Mouse (Mus musculus): ENCODE measurements around the gene Trim3. TPM values are rescaled to one million over a fixed set of nuclear protein-coding genes. Genes with fewer than 3 reads are reported as not detected.

Trim3 gene
- 85.5 and 90.7 TPM in 2 replicates for polyA plus RNA-seq (2014; fragmentation: Nextera tagmentation; extraction: Ambion mirVana)

- H3K9ac ChIP-seq = peak within 1 kb of the TSS; percentile 94
- H3K9me3 ChIP-seq (ENCODE audit: control insufficient read depth, low read length) = no peaks in the 10 kb centered on the region
- under 1% methylated on average over 57 of the region's 71 CpGs for WGBS
- peaks cover 19% of the 10 kb centered on the region for H3K36me3 ChIP-seq (replicated peaks; ENCODE audit: control insufficient read depth, insufficient read depth)
- H3K4me2 ChIP-seq (replicated peaks) = peak within 1 kb of the TSS; percentile 88
- peaks cover 42% of the 10 kb centered on the region for H3K4me1 ChIP-seq (replicated peaks; ENCODE audit: control insufficient read depth, insufficient read depth, low read length)
- peak within 1 kb of the TSS; percentile 97 for H3K4me3 ChIP-seq (replicated peaks; ENCODE audit: low read length)
- ATAC-seq (ENCODE audit: low FRiP score) (peak; percentile 90), DNase-seq (ENCODE audit: low spot score) (peak; percentile 84)
- H3K27me3 ChIP-seq (ENCODE audit: control insufficient read depth, insufficient read depth, low read length) = no peaks in the 10 kb centered on the region
- H3K27ac ChIP-seq = peak within 1 kb of the TSS; percentile 93
Measured at GRCm38 (mm10) chr7:105633127-105633800, at the start of gene Trim3. Gene Trim3, minus strand, starts transcription at chr7:105633571.

- H3K27ac ChIP-seq = no peak within 1 kb of the TSS
- 2% methylated on average over 17 of the region's 17 CpGs for WGBS
- peak within 1 kb of the TSS; percentile 53 for H3K9ac ChIP-seq
- H3K27me3 ChIP-seq (ENCODE audit: control insufficient read depth, insufficient read depth, low read length) = no peaks in the 10 kb centered on the region
- H3K36me3 ChIP-seq (replicated peaks; ENCODE audit: control insufficient read depth, insufficient read depth) = peaks cover 3% of the 10 kb centered on the region; the same call in 1 of the 2 replicates
- peak; percentile 90 for ATAC-seq (ENCODE audit: low FRiP score)
- H3K4me1 ChIP-seq (replicated peaks; ENCODE audit: control insufficient read depth, insufficient read depth, low read length) = no peaks in the 10 kb centered on the region
- peak within 1 kb of the TSS; percentile 27 for H3K4me3 ChIP-seq (replicated peaks; ENCODE audit: low read length)
- peak within 1 kb of the TSS; percentile 67 for H3K4me2 ChIP-seq (replicated peaks)
- H3K9me3 ChIP-seq (ENCODE audit: control insufficient read depth, low read length) = no peaks in the 10 kb centered on the region
- DNase-seq (ENCODE audit: low spot score) = peak; percentile 59
Measured at GRCm38 (mm10) chr7:105650639-105651435, 17.5 kb upstream of the Trim3 start, which contains the start of gene Dnhd1. Gene Dnhd1, plus strand, starts transcription at chr7:105650827.

GRCm38 (mm10) chr7:105641936-105642335, 8.6 kb upstream of the Trim3 start:
- no peaks in the 10 kb centered on the region for H3K27me3 ChIP-seq (ENCODE audit: control insufficient read depth, insufficient read depth, low read length)
- H3K4me1 ChIP-seq (replicated peaks; ENCODE audit: control insufficient read depth, insufficient read depth, low read length) = peaks cover 19% of the 10 kb centered on the region
- peak overlapping the region; percentile 82 for H3K4me2 ChIP-seq (replicated peaks)
- no peak for ATAC-seq (ENCODE audit: low FRiP score)
- no peak overlapping the region for H3K4me3 ChIP-seq (replicated peaks; ENCODE audit: low read length)
- no peaks in the 10 kb centered on the region for H3K9me3 ChIP-seq (ENCODE audit: control insufficient read depth, low read length)
- H3K9ac ChIP-seq = no peak overlapping the region; the same call in 1 of the 2 replicates
- no peak overlapping the region for H3K27ac ChIP-seq
- DNase-seq (ENCODE audit: low spot score) = no peak
- H3K36me3 ChIP-seq (replicated peaks; ENCODE audit: control insufficient read depth, insufficient read depth) = peaks cover 22% of the 10 kb centered on the region
- WGBS = 82% methylated on average over 3 of the region's 3 CpGs

GRCm38 (mm10) chr7:105640894-105641255, 7.5 kb upstream of the Trim3 start:
- no peak; the same call in 1 of the 2 replicates for ATAC-seq (ENCODE audit: low FRiP score)
- peak overlapping the region; percentile 82 for H3K4me2 ChIP-seq (replicated peaks)
- peak overlapping the region; percentile 73 for H3K27ac ChIP-seq
- WGBS = under 1% methylated on average over 18 of the region's 18 CpGs
- peak overlapping the region; percentile 75 for H3K9ac ChIP-seq
- H3K4me3 ChIP-seq (replicated peaks; ENCODE audit: low read length) = peak overlapping the region; percentile 46
- H3K9me3 ChIP-seq (ENCODE audit: control insufficient read depth, low read length) = no peaks in the 10 kb centered on the region
- H3K4me1 ChIP-seq (replicated peaks; ENCODE audit: control insufficient read depth, insufficient read depth, low read length) = peaks cover 19% of the 10 kb centered on the region
- H3K36me3 ChIP-seq (replicated peaks; ENCODE audit: control insufficient read depth, insufficient read depth) = peaks cover 33% of the 10 kb centered on the region
- no peak for DNase-seq (ENCODE audit: low spot score)
- H3K27me3 ChIP-seq (ENCODE audit: control insufficient read depth, insufficient read depth, low read length) = no peaks in the 10 kb centered on the region

- DNase-seq (ENCODE audit: low spot score) = peak; percentile 99
- no peaks in the 10 kb centered on the region for H3K9me3 ChIP-seq (ENCODE audit: control insufficient read depth, low read length)
- peaks cover 22% of the 10 kb centered on the region for H3K4me1 ChIP-seq (replicated peaks; ENCODE audit: control insufficient read depth, insufficient read depth, low read length)
- H3K36me3 ChIP-seq (replicated peaks; ENCODE audit: control insufficient read depth, insufficient read depth) = peaks cover 34% of the 10 kb centered on the region
- H3K9ac ChIP-seq = peak within 1 kb of the TSS; percentile 78
- H3K27me3 ChIP-seq (ENCODE audit: control insufficient read depth, insufficient read depth, low read length) = no peaks in the 10 kb centered on the region
- H3K27ac ChIP-seq = peak within 1 kb of the TSS; percentile 73
- under 1% methylated on average over 45 of the region's 45 CpGs for WGBS
- peak within 1 kb of the TSS; percentile 46 for H3K4me3 ChIP-seq (replicated peaks; ENCODE audit: low read length)
- ATAC-seq (ENCODE audit: low FRiP score) = peak; percentile 97
- peak within 1 kb of the TSS; percentile 82 for H3K4me2 ChIP-seq (replicated peaks)
Measured at GRCm38 (mm10) chr7:105640233-105640893, 7.0 kb upstream of the Trim3 start, which contains the start of the genes Arfip2 and Gm45799. Gene Arfip2, minus strand, starts transcription at chr7:105640416. Gene Gm45799, plus strand, starts transcription at chr7:105640552.

GRCm38 (mm10) chr7:105639756-105640155, 6.4 kb upstream of the Trim3 start, which contains the start of gene Timm10b:
Gene Timm10b, plus strand, starts transcription at chr7:105640056.
- no peak; the same call in 1 of the 2 replicates for ATAC-seq (ENCODE audit: low FRiP score)
- H3K27ac ChIP-seq = peak within 1 kb of the TSS; percentile 73
- WGBS = 3% methylated on average over 2 of the region's 2 CpGs

GRCm38 (mm10) chr7:105639304-105639703, 5.9 kb upstream of the Trim3 start:
- peaks cover 25% of the 10 kb centered on the region for H3K4me1 ChIP-seq (replicated peaks; ENCODE audit: control insufficient read depth, insufficient read depth, low read length)
- H3K9ac ChIP-seq = peak overlapping the region; percentile 78
- no peaks in the 10 kb centered on the region for H3K27me3 ChIP-seq (ENCODE audit: control insufficient read depth, insufficient read depth, low read length)
- DNase-seq (ENCODE audit: low spot score) (no peak), ATAC-seq (ENCODE audit: low FRiP score) (no peak)
- H3K27ac ChIP-seq = no peak overlapping the region
- H3K9me3 ChIP-seq (ENCODE audit: control insufficient read depth, low read length) = no peaks in the 10 kb centered on the region
- peak overlapping the region; percentile 46 for H3K4me3 ChIP-seq (replicated peaks; ENCODE audit: low read length)
- WGBS = 80% methylated on average over 9 of the region's 9 CpGs
- H3K4me2 ChIP-seq (replicated peaks) = peak overlapping the region; percentile 82
- peaks cover 32% of the 10 kb centered on the region for H3K36me3 ChIP-seq (replicated peaks; ENCODE audit: control insufficient read depth, insufficient read depth)

More at GRCm38 (mm10) chr7:105639756-105640155, 6.4 kb upstream of the Trim3 start, which contains the start of gene Timm10b:
- Histone ChIP-seq H3K4me2 (replicated peaks) (peak within 1 kb of the TSS; percentile 82), H3K4me3 (replicated peaks; ENCODE audit: low read length) (peak within 1 kb of the TSS; percentile 46), H3K9me3 (ENCODE audit: control insufficient read depth, low read length) (no peaks in the 10 kb centered on the region), H3K4me1 (replicated peaks; ENCODE audit: control insufficient read depth, insufficient read depth, low read length) (peaks cover 22% of the 10 kb centered on the region), H3K9ac (peak within 1 kb of the TSS; percentile 78), H3K27me3 (ENCODE audit: control insufficient read depth, insufficient read depth, low read length) (no peaks in the 10 kb centered on the region), H3K36me3 (replicated peaks; ENCODE audit: control insufficient read depth, insufficient read depth) (peaks cover 34% of the 10 kb centered on the region)
- no peak for DNase-seq (ENCODE audit: low spot score)

- Histone ChIP-seq H3K27ac (no peak overlapping the region), H3K36me3 (replicated peaks; ENCODE audit: control insufficient read depth, insufficient read depth) (peaks cover 28% of the 10 kb centered on the region), H3K9me3 (ENCODE audit: control insufficient read depth, low read length) (no peaks in the 10 kb centered on the region), H3K4me2 (replicated peaks) (no peak overlapping the region), H3K27me3 (ENCODE audit: control insufficient read depth, insufficient read depth, low read length) (no peaks in the 10 kb centered on the region), H3K9ac (no peak overlapping the region), H3K4me3 (replicated peaks; ENCODE audit: low read length) (no peak overlapping the region), H3K4me1 (replicated peaks; ENCODE audit: control insufficient read depth, insufficient read depth, low read length) (peaks cover 31% of the 10 kb centered on the region)
- 94% methylated on average over 6 of the region's 6 CpGs for WGBS
- no peak for DNase-seq (ENCODE audit: low spot score)
- no peak for ATAC-seq (ENCODE audit: low FRiP score)
Measured at GRCm38 (mm10) chr7:105638776-105639175, 5.4 kb upstream of the Trim3 start.
